Mouse (Mus musculus) forebrain, embryonic 11.5 days (tissue): ENCODE measurements around the gene AU022252. TPM values are rescaled to one million over a fixed set of nuclear protein-coding genes. Genes with fewer than 3 reads are reported as not detected.

Experiments
- ATAC-seq: fragments of 200-750 bp; cut with Nextera tagmentation; replicated peaks from 2 replicates; pipeline ENCODE4 v1.8.0; 2017; ENCODE audit warnings: moderate TSS enrichment; ENCODE audit not compliant: low FRiP score
- DNase-seq: peaks from one replicate; pipeline ENCODE4 v3.0.0-alpha.2; 2017; ENCODE audit warnings: low spot score
- H3K27ac ChIP-seq: fragments of 300-500 bp; sonication (generic); 2 replicates; pipeline ENCODE4 v1.5.1; 2014; ENCODE audit warnings: low read depth, low read length
- H3K27me3 ChIP-seq: fragments of 300-500 bp; sonication (generic); 2 replicates; pipeline ENCODE4 v1.6.1; 2014; ENCODE audit warnings: mild to moderate bottlenecking, low read length, mixed read lengths; ENCODE audit not compliant: control insufficient read depth, insufficient read depth
- H3K36me3 ChIP-seq: fragments of 300-500 bp; sonication (generic); 2 replicates; pipeline ENCODE4 v1.6.1; 2014; ENCODE audit warnings: mild to moderate bottlenecking, low read length, moderate library complexity, mixed read lengths; ENCODE audit not compliant: control insufficient read depth, insufficient read depth
- H3K4me1 ChIP-seq: fragments of 300-500 bp; sonication (generic); replicated peaks from 2 replicates; pipeline ENCODE4 v1.6.1; 2014; ENCODE audit warnings: low read length, mixed read lengths; ENCODE audit not compliant: control insufficient read depth, insufficient read depth
- H3K4me2 ChIP-seq: fragments of 300-500 bp; sonication (generic); 2 replicates; pipeline ENCODE4 v1.6.1; 2014; ENCODE audit warnings: low read depth, mild to moderate bottlenecking, low read length, moderate library complexity, mixed read lengths; ENCODE audit not compliant: severe bottlenecking
- H3K4me3 ChIP-seq: fragments of 300-500 bp; sonication (generic); 2 replicates; pipeline ENCODE4 v1.5.1; 2014; ENCODE audit warnings: low read depth, low read length
- H3K9ac ChIP-seq: fragments of 300-500 bp; sonication (generic); 2 replicates; pipeline ENCODE4 v1.6.1; 2014; ENCODE audit warnings: low read length
- H3K9me3 ChIP-seq: fragments of 300-500 bp; sonication (generic); 2 replicates; pipeline ENCODE4 v1.6.1; 2016; ENCODE audit warnings: low read length, mixed read lengths; ENCODE audit not compliant: control insufficient read depth
- WGBS: fragments of 180-500 bp; shearing (Covaris S2); extraction: QIAGEN DNeasy Blood & Tissue Kit; methylation state at CpG from one replicate; pipeline ENCODE4 v1.1.7; 2014; 5-methylcytosine and 5-hydroxymethylcytosine counted together
- polyA plus RNA-seq: library from polyadenylated mRNA; unstranded; fragments of >200 nt; fragmentation: Nextera tagmentation; extraction: Ambion mirVana; gene quantifications from 2 replicates; pipeline ENCODE4 v1.2.1, GENCODE M21; 2014

The AU022252 gene
- polyA plus RNA-seq, 1 experiment from 2014 or later = 37.8 TPM

GRCm38 (mm10) chr4:119204672-119205071 is 27.8 kb downstream of the AU022252 start:
- ATAC-seq (no peak), DNase-seq (peak; percentile 73)
- Histone ChIP-seq H3K9ac (no peak overlapping the region), H3K4me2 (no peak overlapping the region), H3K4me3 (no peak overlapping the region), H3K36me3 (no peaks in the 10 kb centered on the region; the same call in 1 of the 2 replicates), H3K4me1 (no peaks in the 10 kb centered on the region), H3K27ac (no peak overlapping the region), H3K9me3 (no peaks in the 10 kb centered on the region), H3K27me3 (no peaks in the 10 kb centered on the region)
- 25% methylated on average over 8 of the region's 8 CpGs for WGBS

GRCm38 (mm10) chr4:119198105-119198504 is 34.4 kb downstream of the AU022252 start:
- WGBS = 84% methylated on average over 6 of the region's 6 CpGs
- Histone ChIP-seq H3K4me2 (no peak overlapping the region), H3K4me1 (no peaks in the 10 kb centered on the region), H3K4me3 (no peak overlapping the region), H3K27me3 (no peaks in the 10 kb centered on the region), H3K9me3 (no peaks in the 10 kb centered on the region), H3K36me3 (no peaks in the 10 kb centered on the region; the same call in 1 of the 2 replicates), H3K27ac (no peak overlapping the region), H3K9ac (no peak overlapping the region)
- ATAC-seq = no peak
- DNase-seq = no peak

- Histone ChIP-seq H3K9me3 (no peaks in the 10 kb centered on the region), H3K4me1 (no peaks in the 10 kb centered on the region), H3K27me3 (no peaks in the 10 kb centered on the region), H3K27ac (no peak overlapping the region; the same call in 1 of the 2 replicates), H3K9ac (peak overlapping the region; percentile 77), H3K36me3 (no peaks in the 10 kb centered on the region), H3K4me3 (peak overlapping the region; percentile 76), H3K4me2 (peak overlapping the region; percentile 56)
- no peak for DNase-seq
- ATAC-seq = no peak; the same call in 1 of the 2 replicates
- WGBS = 7% methylated on average over 18 of the region's 18 CpGs
Measured at GRCm38 (mm10) chr4:119195582-119196320, 36.8 kb downstream of the AU022252 start.

- H3K9ac ChIP-seq = peak within 1 kb of the TSS; percentile 77
- under 1% methylated on average over 45 of the region's 47 CpGs for WGBS
- peak; percentile 97 for DNase-seq
- no peak within 1 kb of the TSS; the same call in 1 of the 2 replicates for H3K27ac ChIP-seq
- no peaks in the 10 kb centered on the region for H3K27me3 ChIP-seq
- no peaks in the 10 kb centered on the region for H3K9me3 ChIP-seq
- H3K4me2 ChIP-seq = peak within 1 kb of the TSS; percentile 56
- ATAC-seq = peak; percentile 94
- H3K4me3 ChIP-seq = peak within 1 kb of the TSS; percentile 76
- H3K36me3 ChIP-seq = no peaks in the 10 kb centered on the region
- H3K4me1 ChIP-seq = no peaks in the 10 kb centered on the region
Measured at GRCm38 (mm10) chr4:119194909-119195581, 37.5 kb downstream of the AU022252 start, which contains the start of gene Svbp. Svbp (plus strand) TSS chr4:119195306.

GRCm38 (mm10) chr4:119192757-119193156 is 39.8 kb downstream of the AU022252 start:
- H3K9me3 ChIP-seq = no peaks in the 10 kb centered on the region
- no peak overlapping the region for H3K4me3 ChIP-seq
- no peaks in the 10 kb centered on the region for H3K27me3 ChIP-seq
- ATAC-seq = no peak
- 90% methylated on average over 4 of the region's 4 CpGs for WGBS
- H3K27ac ChIP-seq = no peak overlapping the region
- no peaks in the 10 kb centered on the region for H3K4me1 ChIP-seq
- H3K4me2 ChIP-seq = no peak overlapping the region
- no peak for DNase-seq
- H3K36me3 ChIP-seq = no peaks in the 10 kb centered on the region
- no peak overlapping the region for H3K9ac ChIP-seq

GRCm38 (mm10) chr4:119191273-119191672 is 41.2 kb downstream of the AU022252 start:
- Histone ChIP-seq H3K9ac (no peak overlapping the region), H3K27ac (no peak overlapping the region), H3K4me3 (no peak overlapping the region), H3K4me1 (no peaks in the 10 kb centered on the region), H3K4me2 (no peak overlapping the region), H3K9me3 (no peaks in the 10 kb centered on the region), H3K27me3 (no peaks in the 10 kb centered on the region), H3K36me3 (no peaks in the 10 kb centered on the region)
- ATAC-seq (no peak), DNase-seq (no peak)
- WGBS = 81% methylated on average over 3 of the region's 3 CpGs

GRCm38 (mm10) chr4:119190618-119191017 is 41.9 kb downstream of the AU022252 start:
- Histone ChIP-seq H3K27me3 (no peaks in the 10 kb centered on the region), H3K4me3 (no peak overlapping the region), H3K9me3 (no peaks in the 10 kb centered on the region), H3K27ac (no peak overlapping the region), H3K9ac (no peak overlapping the region), H3K4me2 (no peak overlapping the region), H3K36me3 (no peaks in the 10 kb centered on the region), H3K4me1 (no peaks in the 10 kb centered on the region)
- 89% methylated on average over 8 of the region's 8 CpGs for WGBS
- DNase-seq (no peak), ATAC-seq (no peak)

- Histone ChIP-seq H3K4me2 (no peak within 1 kb of the TSS), H3K27me3 (no peaks in the 10 kb centered on the region), H3K9me3 (no peaks in the 10 kb centered on the region), H3K27ac (no peak within 1 kb of the TSS), H3K4me1 (no peaks in the 10 kb centered on the region), H3K4me3 (no peak within 1 kb of the TSS), H3K36me3 (no peaks in the 10 kb centered on the region), H3K9ac (no peak within 1 kb of the TSS)
- 73% methylated on average over 6 of the region's 6 CpGs for WGBS
- DNase-seq = no peak
- no peak for ATAC-seq
Measured at GRCm38 (mm10) chr4:119189864-119190263, 42.6 kb downstream of the AU022252 start, which contains the start of gene Ermap. Ermap (minus strand) TSS chr4:119190011.
